In genomic region chr2:94264006-94264405, GRCm38 (mm10) we compare ENCODE assay signal across 9 mouse cellular contexts.
DNase-seq lines count a peak whose midpoint lies in the region; ATAC-seq and TF ChIP-seq lines count a peak whose summit lies in the region.
"Had no signal": no experiment of that assay in that cellular context is flagged by ENCODE, and none has a peak within 500 bp of the region (broad histone marks: within the 10 kb centered on the region; RNA-seq: fewer than 3 reads in every experiment).

No protein-coding gene starts in this region.

- no peak for TF ChIP-seq POLR2A in olfactory bulb, adult 2 months (IDR thresholded peaks at IDR 0.05; ENCODE audit: insufficient read depth, low read depth, low read length)

- no peaks in the 10 kb centered on the region for H3K36me3 ChIP-seq in liver, embryonic 11.5 days (ENCODE audit: control insufficient read depth, insufficient read depth, low read length)
- no peaks in the 10 kb centered on the region for H3K36me3 ChIP-seq in forebrain, embryonic 11.5 days (ENCODE audit: control insufficient read depth, insufficient read depth, low read length)
- H3K36me3 ChIP-seq in intestine, postnatal 0 days (ENCODE audit: control insufficient read depth, insufficient read depth): no peaks in the 10 kb centered on the region

- H3K4me3 ChIP-seq in liver, embryonic 11.5 days (ENCODE audit: low read depth, low read length): no peak overlapping the region
- H3K4me3 ChIP-seq in forebrain, embryonic 11.5 days (ENCODE audit: low read depth, low read length): peak overlapping the region; percentile 48
- H3K4me3 ChIP-seq in intestine, postnatal 0 days (ENCODE audit: low read depth, low read length): no peak overlapping the region
- H3K4me3 ChIP-seq in olfactory bulb, adult 2 months (ENCODE audit: insufficient read depth, low read depth, low read length): peak overlapping the region; percentile 18; the same call in 1 of the 2 replicates

- H3K9ac ChIP-seq in liver, embryonic 11.5 days (ENCODE audit: low read depth, low read length): no peak overlapping the region
- peak overlapping the region; percentile 61 for H3K9ac ChIP-seq in forebrain, embryonic 11.5 days (ENCODE audit: low read length)
- no peak overlapping the region for H3K9ac ChIP-seq in intestine, postnatal 0 days (ENCODE audit: low read depth, low read length)

- WGBS in liver, embryonic 11.5 days: 6% methylated on average over 2 of the region's 2 CpGs
- WGBS in forebrain, embryonic 11.5 days: 2% methylated on average over 2 of the region's 2 CpGs
- WGBS in intestine, postnatal 0 days: 2% methylated on average over 2 of the region's 2 CpGs
- WGBS in olfactory bulb, adult 2 months: 2% methylated on average over 2 of the region's 2 CpGs

- no peak for DNase-seq in liver, embryonic 11.5 days (ENCODE audit: low spot score)
- no peak for DNase-seq in liver
- no peak for DNase-seq in forebrain, embryonic 11.5 days (ENCODE audit: low spot score)
- DNase-seq in spleen, postnatal 10 days (ENCODE audit: low spot score in 2 of 2): no peak
- no peak for DNase-seq in cerebellum, adult 9-10 months
- DNase-seq: gastrocnemius, postnatal 14 days had no signal

- H3K27me3 ChIP-seq in liver, embryonic 11.5 days (replicated peaks; ENCODE audit: control insufficient read depth, insufficient read depth, low read length): peaks cover 46% of the 10 kb centered on the region
- no peaks in the 10 kb centered on the region for H3K27me3 ChIP-seq in forebrain, embryonic 11.5 days (ENCODE audit: control insufficient read depth, insufficient read depth, low read length)
- peaks cover 15% of the 10 kb centered on the region; the same call in 1 of the 2 replicates for H3K27me3 ChIP-seq in intestine, postnatal 0 days (replicated peaks; ENCODE audit: control insufficient read depth, insufficient read depth, low read length)

- no peaks in the 10 kb centered on the region for H3K9me3 ChIP-seq in liver, embryonic 11.5 days (ENCODE audit: control insufficient read depth, low read length)
- no peaks in the 10 kb centered on the region for H3K9me3 ChIP-seq in forebrain, embryonic 11.5 days (ENCODE audit: control insufficient read depth, low read length)
- H3K9me3 ChIP-seq in intestine, postnatal 0 days (ENCODE audit: control insufficient read depth): no peaks in the 10 kb centered on the region

- H3K4me1 ChIP-seq in liver, embryonic 11.5 days (replicated peaks; ENCODE audit: control insufficient read depth, insufficient read depth, low read length): peaks cover 3% of the 10 kb centered on the region; the same call in 1 of the 2 replicates
- H3K4me1 ChIP-seq in forebrain, embryonic 11.5 days (replicated peaks; ENCODE audit: control insufficient read depth, insufficient read depth, low read length): peaks cover 26% of the 10 kb centered on the region
- H3K4me1 ChIP-seq in intestine, postnatal 0 days (replicated peaks; ENCODE audit: control insufficient read depth, insufficient read depth, low read length): no peaks in the 10 kb centered on the region
- peaks cover 13% of the 10 kb centered on the region for H3K4me1 ChIP-seq in olfactory bulb, adult 2 months (ENCODE audit: control insufficient read depth, insufficient read depth, low read length)

- no peak for TF ChIP-seq CTCF in intestine, postnatal 0 days (IDR thresholded peaks at IDR 0.05; ENCODE audit: low read depth)
- TF ChIP-seq CTCF in olfactory bulb, adult 2 months (IDR thresholded peaks at IDR 0.05; ENCODE audit: insufficient read depth, low read depth, low read length): no peak

- no peak overlapping the region for H3K27ac ChIP-seq in liver, embryonic 11.5 days (ENCODE audit: low read depth, low read length)
- peak overlapping the region; percentile 87 for H3K27ac ChIP-seq in forebrain, embryonic 11.5 days (ENCODE audit: low read depth, low read length)
- no peak overlapping the region for H3K27ac ChIP-seq in intestine, postnatal 0 days (ENCODE audit: low read depth, low read length)
- no peak overlapping the region for H3K27ac ChIP-seq in olfactory bulb, adult 2 months (ENCODE audit: insufficient read depth, low read depth, low read length)

- H3K4me2 ChIP-seq in liver, embryonic 11.5 days: peak overlapping the region; percentile 52; the same call in 1 of the 2 replicates
- peak overlapping the region; percentile 61 for H3K4me2 ChIP-seq in forebrain, embryonic 11.5 days (ENCODE audit: low read depth, low read length, severe bottlenecking)
- peak overlapping the region; percentile 54; the same call in 1 of the 2 replicates for H3K4me2 ChIP-seq in intestine, postnatal 0 days (replicated peaks; ENCODE audit: low read depth)

- no peak for ATAC-seq in liver, embryonic 11.5 days (replicated peaks; ENCODE audit: low FRiP score)
- ATAC-seq in forebrain, embryonic 11.5 days (replicated peaks; ENCODE audit: low FRiP score): no peak
- no peak for ATAC-seq in intestine, postnatal 0 days
- ATAC-seq: Patski had no signal

Comparison
In these comparisons a context has a peak if more than half of its experiments do, and no peak if none do; other contexts are left out.
1. H3K4me3 ChIP-seq: peak in forebrain, embryonic 11.5 days (single experiment) and olfactory bulb, adult 2 months (single experiment); none in liver, embryonic 11.5 days (single experiment) and intestine, postnatal 0 days (single experiment).
2. Peak in every context shown above with its lines, with median percentiles within 50 percentile points of each other: H3K4me2 ChIP-seq.